Mouse (Mus musculus) hindbrain, postnatal 0 days (tissue): ENCODE measurements around the gene Mark2. TPM values are rescaled to one million over a fixed set of nuclear protein-coding genes. Genes with fewer than 3 reads are reported as not detected.

Source experiments
- ATAC-seq: fragments of 200-750 bp; cut with Nextera tagmentation; 2 replicates; pipeline ENCODE4 v1.8.0; 2017; ENCODE audit warnings: mild to moderate bottlenecking, moderate TSS enrichment, moderate library complexity
- DNase-seq: peaks from one replicate; pipeline ENCODE4 v3.0.0-alpha.2; 2015; ENCODE audit warnings: low spot score
- H3K27ac ChIP-seq: fragments of 300-500 bp; sonication (generic); 2 replicates; pipeline ENCODE4 v1.5.1; 2014; ENCODE audit warnings: mild to moderate bottlenecking
- H3K27me3 ChIP-seq: fragments of 300-500 bp; sonication (generic); 2 replicates; pipeline ENCODE4 v1.6.1; 2014; ENCODE audit warnings: low read length, mixed read lengths; ENCODE audit not compliant: insufficient read depth
- H3K36me3 ChIP-seq: fragments of 300-500 bp; sonication (generic); 2 replicates; pipeline ENCODE4 v1.6.1; 2014; ENCODE audit warnings: low read length, mixed read lengths; ENCODE audit not compliant: insufficient read depth
- H3K4me1 ChIP-seq: fragments of 300-500 bp; sonication (generic); 2 replicates; pipeline ENCODE4 v1.6.1; 2014; ENCODE audit warnings: antibody characterized with exemption, low read length, mixed read lengths; ENCODE audit not compliant: insufficient read depth
- H3K4me2 ChIP-seq: fragments of 300-500 bp; sonication (generic); 2 replicates; pipeline ENCODE4 v1.6.1; 2014; ENCODE audit warnings: low read depth, mild to moderate bottlenecking, low read length, moderate library complexity, mixed read lengths
- H3K4me3 ChIP-seq: fragments of 300-500 bp; sonication (generic); 2 replicates; pipeline ENCODE4 v1.5.1; 2014; ENCODE audit warnings: low read length
- H3K9ac ChIP-seq: fragments of 300-500 bp; sonication (generic); replicated peaks from 2 replicates; pipeline ENCODE4 v1.6.1; 2014; ENCODE audit warnings: mild to moderate bottlenecking, low read length, moderate library complexity, mixed read lengths
- H3K9me3 ChIP-seq: fragments of 300-500 bp; sonication (generic); 2 replicates; pipeline ENCODE4 v1.6.1; 2016; ENCODE audit warnings: low read length, mixed read lengths
- CTCF ChIP-seq: IDR thresholded peaks from 2 replicates; pipeline ENCODE4 v1.5.1; 2016; ENCODE audit warnings: antibody characterized with exemption, control low read depth, low read depth
- WGBS: fragments of 180-500 bp; shearing (Covaris S2); extraction: QIAGEN DNeasy Blood & Tissue Kit; methylation state at CpG from one replicate; pipeline ENCODE4 v1.1.7; 2014; 5-methylcytosine and 5-hydroxymethylcytosine counted together
- polyA plus RNA-seq: library from polyadenylated mRNA; unstranded; fragments of >200 nt; fragmentation: Nextera tagmentation; extraction: Ambion mirVana; gene quantifications from 2 replicates; pipeline ENCODE4 v1.2.1, GENCODE M21; 2015
- total RNA-seq: library from RNA; depleted of rRNA; stranded (reverse); fragments of >200 nt; gene quantifications from 2 replicates; pipeline ENCODE4 v1.2.3, GENCODE M21; 2014

The Mark2 gene
- total and polyA plus RNA-seq, 2 experiments from 2014 or later: 31.4 to 39.9 TPM

DNA sequence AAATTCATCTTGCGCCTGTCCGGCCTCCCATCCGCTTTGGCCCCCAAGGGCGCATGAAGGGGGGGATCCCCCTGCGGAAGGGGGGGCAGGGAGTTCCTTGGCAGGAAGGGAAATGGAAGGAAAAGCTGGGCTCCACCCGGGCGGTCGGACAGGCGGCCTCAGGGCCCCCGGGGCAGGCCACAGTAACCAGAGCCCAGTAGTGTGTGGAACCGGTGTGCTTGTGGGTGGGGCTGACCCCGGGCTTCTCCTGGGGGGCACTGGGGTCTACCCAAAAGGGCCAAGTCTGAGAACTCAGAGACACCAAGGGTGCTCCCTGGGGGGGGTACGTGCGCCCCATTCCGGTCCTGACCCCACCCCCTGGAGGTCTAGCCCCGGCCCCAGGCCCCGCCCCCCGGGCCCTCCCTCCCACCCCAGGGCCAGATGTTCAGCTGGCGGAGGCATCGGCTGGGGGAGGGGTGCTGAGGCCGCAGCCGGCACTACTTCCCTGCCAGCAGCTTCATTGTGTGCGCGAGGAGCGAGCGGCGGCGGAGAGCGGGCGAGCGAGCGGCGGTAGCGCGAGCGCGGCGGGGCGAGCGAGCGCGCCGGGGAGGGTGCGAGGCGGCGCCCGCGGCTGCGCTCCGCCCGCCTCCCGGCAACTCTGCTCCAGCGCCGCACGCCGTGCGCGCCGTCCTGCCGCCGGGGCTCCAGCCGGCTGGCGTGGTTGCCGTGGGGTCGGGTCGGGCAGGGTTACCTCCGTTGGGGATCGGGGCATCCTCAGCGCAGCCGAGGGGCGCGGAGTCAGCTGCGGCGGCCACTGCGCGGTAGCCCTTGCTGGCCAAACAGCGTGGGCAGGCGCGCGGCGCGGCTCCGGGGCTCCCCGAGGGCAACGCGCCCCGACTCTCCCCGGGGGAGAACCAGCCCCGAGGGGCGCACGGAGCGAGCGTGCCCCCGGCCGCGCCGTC lies 73.6 kb downstream of the Mark2 start:
- under 1% methylated on average over 49 of the region's 97 CpGs for WGBS
- TF ChIP-seq CTCF: no peak
- Histone ChIP-seq H3K36me3 (peaks cover 15% of the 10 kb centered on the region; the same call in 1 of the 2 replicates), H3K27ac (peak overlapping the region; percentile 92), H3K4me1 (peaks cover 37% of the 10 kb centered on the region), H3K9ac (peak overlapping the region; percentile 81), H3K4me3 (peak overlapping the region; percentile 64), H3K27me3 (no peaks in the 10 kb centered on the region), H3K4me2 (peak overlapping the region; percentile 77), H3K9me3 (no peaks in the 10 kb centered on the region)
- peak; percentile 94 for DNase-seq
- peak; percentile 65 for ATAC-seq

DNA sequence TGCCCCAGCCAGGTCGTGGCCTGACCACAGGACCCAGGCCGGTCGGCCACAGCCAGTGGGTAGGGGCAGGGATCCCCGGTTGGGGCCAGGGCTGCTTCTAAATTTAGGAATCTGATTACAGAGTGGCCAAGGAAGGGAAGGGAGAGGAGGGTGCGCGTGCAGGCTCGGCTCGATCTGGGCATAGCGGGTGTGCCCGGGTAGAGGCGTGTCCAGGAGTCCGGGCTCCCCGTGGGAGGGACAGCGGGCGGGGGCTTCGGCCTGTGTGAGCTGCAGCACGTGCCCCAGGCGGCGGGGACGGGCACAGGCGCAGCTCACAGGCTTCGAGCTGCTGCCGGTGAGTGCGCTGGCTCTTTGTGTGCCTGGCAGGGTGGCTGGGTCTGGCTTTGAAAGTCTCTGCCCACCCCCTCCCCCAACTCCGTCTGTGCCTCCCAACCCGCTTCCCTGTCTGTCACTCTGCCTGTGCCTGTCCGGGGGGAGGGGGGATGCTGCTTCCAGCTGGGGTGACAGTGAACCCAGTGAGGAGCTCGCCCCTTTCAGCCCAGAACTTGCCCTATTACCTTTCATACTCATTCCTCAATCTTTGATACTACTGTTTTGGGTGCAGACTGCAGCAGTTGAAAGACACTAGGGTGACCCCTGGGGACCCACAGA lies 74.4 kb downstream of the Mark2 start, which contains the start of gene Rcor2:
Gene Rcor2, plus strand, starts transcription at position 235 of the 651 bp plus-strand sequence.
- H3K27ac ChIP-seq: peak within 1 kb of the TSS; percentile 92
- no peaks in the 10 kb centered on the region for H3K27me3 ChIP-seq
- H3K36me3 ChIP-seq: peaks cover 13% of the 10 kb centered on the region; the same call in 1 of the 2 replicates
- ATAC-seq (peak; percentile 54), DNase-seq (peak; percentile 82)
- peak within 1 kb of the TSS; percentile 77 for H3K4me2 ChIP-seq
- 0 out of 2 replicates have a peak, but pooled peaks cover 2% of the 10 kb centered on the region for H3K9me3 ChIP-seq
- under 1% methylated on average over 24 of the region's 28 CpGs for WGBS
- peak within 1 kb of the TSS; percentile 81 for H3K9ac ChIP-seq
- peaks cover 37% of the 10 kb centered on the region for H3K4me1 ChIP-seq
- TF ChIP-seq CTCF: no peak
- H3K4me3 ChIP-seq: peak within 1 kb of the TSS; percentile 64

DNA sequence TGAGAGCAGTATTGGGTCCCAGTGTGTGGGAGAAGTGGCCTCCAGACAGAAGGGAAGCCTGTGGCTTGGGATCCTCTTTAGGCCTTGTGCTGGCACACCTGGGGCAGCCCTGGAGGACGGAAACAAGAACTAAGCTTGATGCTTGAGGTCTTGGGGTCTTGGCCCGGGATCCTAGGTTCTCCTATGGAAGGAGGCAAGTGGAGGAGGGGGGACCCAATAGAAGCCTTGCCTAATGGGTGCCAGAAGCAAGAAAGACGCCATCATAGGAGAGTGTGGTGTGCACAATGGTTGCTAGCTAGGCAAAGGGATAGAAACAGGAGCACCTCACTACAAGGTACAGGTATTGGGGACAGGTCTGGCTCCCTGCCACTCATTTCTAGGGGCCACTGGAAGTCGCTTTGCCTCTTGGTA lies 75.2 kb downstream of the Mark2 start:
- H3K4me2 ChIP-seq: 0 out of 2 replicates have a peak overlapping the region, but pooled peaks have one; percentile 13
- H3K27ac ChIP-seq: peak overlapping the region; percentile 92
- peak; percentile 18 for DNase-seq
- peaks cover 5% of the 10 kb centered on the region; the same call in 1 of the 2 replicates for H3K36me3 ChIP-seq
- no peak for TF ChIP-seq CTCF
- no peak overlapping the region for H3K4me3 ChIP-seq
- no peak for ATAC-seq
- H3K27me3 ChIP-seq: no peaks in the 10 kb centered on the region
- WGBS: 38% methylated on average over 4 of the region's 4 CpGs
- peak overlapping the region; percentile 9; the same call in 1 of the 2 replicates for H3K9ac ChIP-seq
- H3K4me1 ChIP-seq: peaks cover 37% of the 10 kb centered on the region
- 0 out of 2 replicates have a peak, but pooled peaks cover 3% of the 10 kb centered on the region for H3K9me3 ChIP-seq

DNA sequence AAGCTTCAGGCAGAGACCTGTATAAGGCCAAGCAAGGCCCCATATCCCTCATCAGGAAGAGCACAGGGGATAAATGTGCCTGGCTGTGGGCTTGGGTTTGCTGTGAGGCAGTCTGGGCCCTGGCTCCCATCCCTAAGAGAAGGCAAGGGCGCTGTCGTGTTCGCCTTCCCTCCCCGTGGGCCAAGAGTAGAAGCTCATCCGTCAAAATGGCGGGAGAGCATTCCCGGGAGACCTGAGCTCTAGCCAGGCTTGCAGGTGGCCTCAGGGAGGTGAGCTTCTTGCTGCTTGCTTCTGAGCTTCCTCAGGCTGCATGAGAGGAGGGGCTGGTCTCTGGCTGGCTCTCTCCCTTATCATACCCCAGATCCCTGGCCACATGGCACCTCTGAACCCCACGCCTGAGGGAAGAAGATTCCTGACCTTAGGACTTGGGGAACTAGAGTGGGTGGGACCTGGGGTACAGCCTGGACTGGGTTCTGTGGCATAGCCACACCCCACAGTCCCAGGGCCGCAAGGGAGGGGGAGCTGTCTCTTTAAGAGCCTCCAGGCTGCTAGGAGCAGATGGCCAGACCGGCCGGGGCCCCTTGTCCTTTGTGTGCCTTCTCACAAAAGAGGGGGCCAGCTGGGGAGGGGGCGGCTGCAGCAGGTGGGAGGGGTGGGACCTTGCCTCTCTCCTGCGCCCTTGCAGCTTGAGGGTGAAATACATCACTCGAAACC lies 76.0 kb downstream of the Mark2 start:
- Histone ChIP-seq H3K4me3 (no peak overlapping the region), H3K9me3 (0 out of 2 replicates have a peak, but pooled peaks cover 3% of the 10 kb centered on the region), H3K4me1 (peaks cover 37% of the 10 kb centered on the region), H3K9ac (peak overlapping the region; percentile 9; the same call in 1 of the 2 replicates), H3K4me2 (0 out of 2 replicates have a peak overlapping the region, but pooled peaks have one; percentile 13), H3K27me3 (no peaks in the 10 kb centered on the region), H3K36me3 (no peaks in the 10 kb centered on the region), H3K27ac (peak overlapping the region; percentile 92)
- no peak for TF ChIP-seq CTCF
- ATAC-seq: peak; percentile 27; the same call in 1 of the 2 replicates
- peak; percentile 63 for DNase-seq
- 25% methylated on average over 14 of the region's 14 CpGs for WGBS

DNA sequence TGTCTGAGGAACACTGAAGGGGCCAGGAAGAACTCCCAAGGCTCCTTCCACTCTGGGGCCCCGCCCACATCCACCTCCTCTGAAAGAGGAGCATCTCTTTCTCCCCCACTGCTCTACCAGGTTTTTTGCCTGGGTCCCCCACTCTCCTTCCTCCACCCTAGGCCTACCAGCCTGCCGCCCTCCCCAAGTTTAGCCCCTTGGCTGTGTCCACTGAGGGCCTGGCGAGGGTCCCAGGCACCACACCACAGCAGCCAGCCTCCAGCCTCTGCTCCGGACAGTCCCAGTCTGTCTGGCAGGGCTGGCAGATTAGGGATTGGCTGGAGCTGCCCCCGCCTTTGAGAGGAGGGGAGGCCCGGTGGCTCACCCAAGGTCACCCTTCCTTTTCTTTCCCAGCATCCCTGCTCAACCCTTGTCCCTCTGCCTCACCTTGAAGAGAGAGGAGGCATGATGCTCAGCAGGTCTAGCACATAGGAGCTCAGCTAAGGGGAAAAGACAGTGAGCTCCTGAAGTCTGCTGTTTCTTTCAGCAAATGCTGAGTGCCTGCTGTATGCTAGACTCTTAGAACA lies 76.8 kb downstream of the Mark2 start:
- peaks cover 37% of the 10 kb centered on the region for H3K4me1 ChIP-seq
- TF ChIP-seq CTCF: no peak
- no peak overlapping the region for H3K9ac ChIP-seq
- no peak overlapping the region for H3K4me2 ChIP-seq
- 0 out of 2 replicates have a peak, but pooled peaks cover 3% of the 10 kb centered on the region for H3K9me3 ChIP-seq
- H3K36me3 ChIP-seq: no peaks in the 10 kb centered on the region
- no peak overlapping the region for H3K4me3 ChIP-seq
- peak; percentile 66 for DNase-seq
- WGBS: 14% methylated on average over 5 of the region's 6 CpGs
- ATAC-seq: peak; percentile 19; the same call in 1 of the 2 replicates
- H3K27me3 ChIP-seq: no peaks in the 10 kb centered on the region
- peak overlapping the region; percentile 92 for H3K27ac ChIP-seq
